Mouse (Mus musculus): Measurements from ENCODE around the gene Rnf208.

- TF ChIP-seq CTCF (IDR thresholded peaks at IDR 0.05; ENCODE audit: low read depth, low read length), result no peak
- no peak for TF ChIP-seq POLR2A (IDR thresholded peaks at IDR 0.05; ENCODE audit: extremely low read depth, insufficient read depth, low read length)
Observed at GRCm38 (mm10) chr2:25291184-25292053, 49.4 kb downstream of the Rnf208 start.

Measured in liver, adult 2 months (tissue).